Mouse (Mus musculus): ENCODE results near the gene Sncb. TPM values are rescaled to one million over a fixed set of nuclear protein-coding genes. Genes with fewer than 3 reads are reported as not detected.

The Sncb gene
- polyA plus RNA-seq, 1 experiment from 2014 or later: 97.6 TPM

DNA sequence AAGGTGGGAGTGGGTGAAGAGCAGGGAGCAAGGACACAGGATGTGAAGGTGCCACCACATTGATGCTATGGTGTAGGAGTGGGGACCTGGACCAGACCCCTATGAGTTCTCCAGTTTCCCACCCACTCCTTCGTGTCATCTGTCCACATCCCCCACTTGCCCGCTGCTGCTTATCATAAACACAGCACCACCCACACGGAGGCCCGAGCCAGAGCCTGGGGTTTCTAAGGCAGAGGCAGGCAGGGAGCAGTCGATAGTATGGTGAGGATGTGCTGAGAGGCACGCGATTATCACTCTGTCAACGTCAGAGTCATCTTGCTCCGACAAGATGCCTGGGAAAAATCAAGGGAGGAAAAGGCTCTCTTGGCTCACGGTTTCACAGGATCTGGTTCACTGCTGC is 32.3 kb upstream of the Sncb start:
- H3K9me3 ChIP-seq (replicated peaks; ENCODE audit: control insufficient read depth, low read length, poor library complexity, severe bottlenecking): no peaks in the 10 kb centered on the region
- no peak overlapping the region for H3K4me3 ChIP-seq (ENCODE audit: low read depth, low read length)
- H3K27me3 ChIP-seq (ENCODE audit: control insufficient read depth, insufficient read depth, low read depth, low read length): no peaks in the 10 kb centered on the region; the same call in none of the 2 replicates
- no peaks in the 10 kb centered on the region for H3K4me1 ChIP-seq (ENCODE audit: control insufficient read depth, insufficient read depth, low read length)
- no peak overlapping the region for H3K4me2 ChIP-seq (ENCODE audit: low read length)
- no peak overlapping the region for H3K9ac ChIP-seq (ENCODE audit: low read depth, low read length)
- 81% methylated on average over 10 of the region's 10 CpGs for WGBS
- no peak overlapping the region for H3K27ac ChIP-seq (ENCODE audit: low read length)
- ATAC-seq: no peak
- no peaks in the 10 kb centered on the region for H3K36me3 ChIP-seq (ENCODE audit: control insufficient read depth, insufficient read depth, low read length)

DNA sequence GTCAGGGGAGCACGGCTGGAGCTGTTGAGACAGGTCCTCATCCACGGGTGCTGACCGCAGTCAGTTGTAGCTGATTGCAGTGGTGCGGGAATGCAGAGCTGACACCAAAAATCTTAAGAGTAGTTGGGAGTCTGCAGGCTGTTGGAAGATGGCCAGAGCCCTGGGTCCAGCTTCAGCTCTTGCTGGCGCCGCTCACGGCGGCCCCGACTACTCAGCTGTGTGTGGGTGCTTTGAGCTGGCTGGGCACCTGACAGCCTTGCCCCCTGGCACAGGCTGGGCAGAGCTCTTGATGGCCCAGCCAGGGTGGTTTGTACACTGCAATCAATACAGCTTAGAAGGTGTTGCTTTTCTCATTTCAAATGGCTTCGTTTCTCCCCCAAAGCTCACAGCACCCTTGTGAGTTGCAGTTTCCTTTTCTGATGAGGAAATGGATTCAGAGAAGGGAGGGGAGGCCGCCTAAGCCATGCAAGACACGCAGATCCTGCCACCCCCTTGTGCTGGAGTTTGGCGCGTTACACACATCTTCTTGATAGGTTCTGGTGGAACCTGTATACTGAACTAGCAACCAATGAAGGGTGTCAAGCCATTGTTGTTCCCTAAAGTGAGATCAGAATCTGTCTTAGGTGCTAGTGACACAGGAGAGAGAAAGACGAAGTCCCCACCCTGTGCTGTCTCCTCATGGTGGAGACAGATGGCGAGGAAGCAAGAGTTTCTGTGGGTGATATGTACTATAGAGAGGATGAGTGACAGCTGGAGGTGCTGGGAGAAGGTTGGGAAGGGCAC is 31.7 kb upstream of the Sncb start:
- no peak overlapping the region for H3K4me3 ChIP-seq (ENCODE audit: low read depth, low read length)
- H3K9ac ChIP-seq (ENCODE audit: low read depth, low read length): no peak overlapping the region
- no peaks in the 10 kb centered on the region for H3K9me3 ChIP-seq (replicated peaks; ENCODE audit: control insufficient read depth, low read length, poor library complexity, severe bottlenecking)
- 84% methylated on average over 16 of the region's 16 CpGs for WGBS
- no peak overlapping the region for H3K27ac ChIP-seq (ENCODE audit: low read length)
- H3K27me3 ChIP-seq (ENCODE audit: control insufficient read depth, insufficient read depth, low read depth, low read length): no peaks in the 10 kb centered on the region; the same call in none of the 2 replicates
- no peaks in the 10 kb centered on the region for H3K4me1 ChIP-seq (ENCODE audit: control insufficient read depth, insufficient read depth, low read length)
- no peak for ATAC-seq
- H3K4me2 ChIP-seq (ENCODE audit: low read length): no peak overlapping the region
- H3K36me3 ChIP-seq (ENCODE audit: control insufficient read depth, insufficient read depth, low read length): no peaks in the 10 kb centered on the region

DNA sequence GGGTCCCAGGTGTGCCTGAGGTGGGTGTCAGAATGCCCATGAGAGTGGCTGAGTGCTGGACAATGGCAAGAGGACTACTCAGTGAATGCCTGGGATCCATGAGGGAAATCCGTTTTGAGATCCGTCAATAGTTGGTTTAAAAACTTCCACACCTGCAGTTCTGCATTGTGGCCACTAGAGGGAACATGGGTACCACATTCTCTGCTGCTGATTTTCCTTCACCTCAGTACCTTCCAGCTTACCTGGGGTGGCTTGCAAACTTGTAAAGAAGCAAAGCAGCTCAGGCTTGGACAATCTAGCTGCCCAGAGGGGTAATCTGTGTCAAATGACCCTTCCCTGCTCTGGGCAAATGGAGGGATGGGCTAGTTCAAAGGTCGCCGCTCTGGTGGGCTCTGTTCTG is 31.0 kb upstream of the Sncb start:
- Histone ChIP-seq H3K27ac (ENCODE audit: low read length) (no peak overlapping the region), H3K4me1 (ENCODE audit: control insufficient read depth, insufficient read depth, low read length) (no peaks in the 10 kb centered on the region), H3K9ac (ENCODE audit: low read depth, low read length) (no peak overlapping the region), H3K27me3 (ENCODE audit: control insufficient read depth, insufficient read depth, low read depth, low read length) (no peaks in the 10 kb centered on the region; the same call in none of the 2 replicates), H3K4me2 (ENCODE audit: low read length) (no peak overlapping the region), H3K36me3 (ENCODE audit: control insufficient read depth, insufficient read depth, low read length) (no peaks in the 10 kb centered on the region), H3K4me3 (ENCODE audit: low read depth, low read length) (no peak overlapping the region), H3K9me3 (replicated peaks; ENCODE audit: control insufficient read depth, low read length, poor library complexity, severe bottlenecking) (no peaks in the 10 kb centered on the region)
- 43% methylated on average over 4 of the region's 4 CpGs for WGBS
- 0 out of 2 replicates have a peak, but pooled peaks have one; percentile 37 for ATAC-seq

DNA sequence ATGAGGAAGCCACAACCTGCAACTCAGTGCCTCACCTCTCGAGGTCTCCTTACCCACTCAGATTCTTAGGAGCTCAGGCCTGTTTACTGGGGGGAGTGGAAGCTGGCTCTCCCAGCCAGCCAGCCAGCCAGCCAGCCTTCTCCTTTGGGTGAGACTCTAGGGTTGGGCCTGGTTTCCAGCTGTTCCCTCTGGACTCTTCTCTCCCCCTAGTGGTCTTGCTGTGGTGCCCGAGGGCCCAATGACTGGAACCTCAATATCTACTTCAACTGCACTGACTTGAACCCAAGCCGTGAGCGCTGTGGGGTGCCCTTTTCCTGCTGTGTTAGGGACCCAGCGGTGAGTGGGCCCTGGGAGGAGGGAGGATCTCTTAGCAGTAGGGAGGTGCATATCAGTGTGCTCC is 28.4 kb upstream of the Sncb start:
- 47% methylated on average over 5 of the region's 5 CpGs for WGBS
- ATAC-seq: no peak

DNA sequence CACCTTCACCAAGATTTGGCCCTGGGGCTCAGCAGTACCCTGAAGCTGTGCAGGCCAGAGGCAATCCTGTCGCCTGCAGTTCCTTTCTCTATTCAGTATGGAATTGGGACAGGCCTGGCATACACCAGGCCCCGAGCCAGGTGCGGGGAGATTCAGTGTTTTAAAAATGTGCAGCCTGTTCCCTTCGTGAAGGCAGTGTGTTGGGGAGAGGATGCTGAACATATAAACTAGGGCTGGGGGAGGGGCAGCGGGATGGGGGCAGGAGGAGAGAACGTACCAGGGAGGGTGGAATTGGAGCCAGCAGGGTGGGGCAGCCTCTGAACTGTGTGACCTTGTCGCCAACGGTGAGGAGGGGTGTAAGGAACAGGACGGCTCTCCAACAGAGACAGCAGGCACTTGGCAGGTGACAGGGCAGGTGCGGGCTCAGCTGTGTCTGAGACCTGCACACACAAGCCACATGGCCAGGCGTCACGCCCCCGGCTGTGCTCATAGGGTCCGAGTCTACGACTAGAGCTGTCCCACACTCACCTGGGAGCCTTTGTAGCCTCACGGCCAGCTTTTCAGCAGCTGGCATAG is 27.7 kb upstream of the Sncb start:
- H3K4me3 ChIP-seq (ENCODE audit: low read depth, low read length): no peak overlapping the region

More for the DNA sequence above, 28.4 kb upstream of the Sncb start:
- Histone ChIP-seq H3K4me1 (ENCODE audit: control insufficient read depth, insufficient read depth, low read length) (no peaks in the 10 kb centered on the region; the same call in 1 of the 2 replicates), H3K36me3 (ENCODE audit: control insufficient read depth, insufficient read depth, low read length) (no peaks in the 10 kb centered on the region), H3K27ac (ENCODE audit: low read length) (no peak overlapping the region), H3K9ac (ENCODE audit: low read depth, low read length) (no peak overlapping the region), H3K4me3 (ENCODE audit: low read depth, low read length) (no peak overlapping the region), H3K9me3 (replicated peaks; ENCODE audit: control insufficient read depth, low read length, poor library complexity, severe bottlenecking) (no peaks in the 10 kb centered on the region), H3K4me2 (ENCODE audit: low read length) (no peak overlapping the region), H3K27me3 (ENCODE audit: control insufficient read depth, insufficient read depth, low read depth, low read length) (peaks cover 3% of the 10 kb centered on the region)

DNA sequence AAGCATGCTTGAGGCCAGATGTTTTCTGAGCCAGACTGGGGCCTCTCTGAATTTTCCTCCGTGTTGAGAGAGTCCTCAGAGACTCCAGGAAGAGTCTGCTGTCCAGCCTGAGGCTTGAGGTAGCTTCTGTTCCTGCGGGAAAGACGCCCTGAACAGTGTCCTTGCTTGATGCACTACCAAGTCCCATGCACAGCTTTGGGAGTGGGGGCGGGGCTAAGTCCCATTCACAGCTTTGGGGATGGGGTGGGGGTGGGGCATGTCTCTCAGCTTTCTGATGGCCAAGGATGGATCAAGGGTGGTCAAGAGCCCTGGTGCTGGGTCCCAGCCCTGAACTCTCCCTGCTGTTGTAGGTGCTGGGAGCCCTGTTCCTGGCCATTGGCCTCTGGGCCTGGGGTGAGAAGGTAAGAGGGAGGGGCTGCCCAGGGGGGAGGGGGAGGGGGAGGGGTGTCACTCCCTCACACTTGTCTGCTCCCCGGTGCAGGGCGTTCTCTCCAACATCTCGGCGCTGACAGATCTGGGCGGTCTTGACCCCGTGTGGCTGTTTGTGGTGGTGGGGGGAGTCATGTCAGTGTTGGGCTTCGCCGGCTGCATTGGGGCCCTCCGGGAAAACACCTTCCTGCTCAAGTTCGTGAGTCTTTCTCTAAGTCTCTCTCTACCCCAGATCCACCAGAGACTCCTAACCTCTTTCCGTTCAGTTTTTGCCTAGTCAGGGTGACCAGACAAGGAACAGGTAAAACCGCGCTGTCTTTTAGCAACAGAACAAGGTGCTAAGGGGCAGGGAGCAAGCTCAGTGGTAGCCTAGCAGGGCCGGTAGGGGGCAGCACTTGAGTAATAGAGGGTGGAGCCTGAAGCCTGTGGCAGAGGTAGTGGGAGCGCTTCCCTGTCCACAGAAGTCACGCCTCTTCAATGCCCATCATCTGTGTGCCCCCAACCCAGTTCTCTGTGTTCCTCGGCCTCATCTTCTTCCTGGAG is 26.1 kb upstream of the Sncb start:
- H3K4me2 ChIP-seq (ENCODE audit: low read length): no peak overlapping the region
- ATAC-seq: no peak
- H3K36me3 ChIP-seq (ENCODE audit: control insufficient read depth, insufficient read depth, low read length): no peaks in the 10 kb centered on the region
- H3K4me3 ChIP-seq (ENCODE audit: low read depth, low read length): no peak overlapping the region
- H3K4me1 ChIP-seq (ENCODE audit: control insufficient read depth, insufficient read depth, low read length): no peaks in the 10 kb centered on the region; the same call in 1 of the 2 replicates
- H3K27me3 ChIP-seq (ENCODE audit: control insufficient read depth, insufficient read depth, low read depth, low read length): peaks cover 3% of the 10 kb centered on the region
- no peak overlapping the region for H3K9ac ChIP-seq (ENCODE audit: low read depth, low read length)
- H3K9me3 ChIP-seq (replicated peaks; ENCODE audit: control insufficient read depth, low read length, poor library complexity, severe bottlenecking): no peaks in the 10 kb centered on the region
- no peak overlapping the region for H3K27ac ChIP-seq (ENCODE audit: low read length)
- 22% methylated on average over 21 of the region's 21 CpGs for WGBS

More for the DNA sequence above, 27.7 kb upstream of the Sncb start:
- Histone ChIP-seq H3K27ac (ENCODE audit: low read length) (no peak overlapping the region), H3K9me3 (replicated peaks; ENCODE audit: control insufficient read depth, low read length, poor library complexity, severe bottlenecking) (no peaks in the 10 kb centered on the region), H3K27me3 (ENCODE audit: control insufficient read depth, insufficient read depth, low read depth, low read length) (peaks cover 3% of the 10 kb centered on the region), H3K4me2 (ENCODE audit: low read length) (no peak overlapping the region), H3K9ac (ENCODE audit: low read depth, low read length) (no peak overlapping the region), H3K36me3 (ENCODE audit: control insufficient read depth, insufficient read depth, low read length) (no peaks in the 10 kb centered on the region), H3K4me1 (ENCODE audit: control insufficient read depth, insufficient read depth, low read length) (no peaks in the 10 kb centered on the region; the same call in 1 of the 2 replicates)
- 77% methylated on average over 16 of the region's 16 CpGs for WGBS
- ATAC-seq: no peak

DNA sequence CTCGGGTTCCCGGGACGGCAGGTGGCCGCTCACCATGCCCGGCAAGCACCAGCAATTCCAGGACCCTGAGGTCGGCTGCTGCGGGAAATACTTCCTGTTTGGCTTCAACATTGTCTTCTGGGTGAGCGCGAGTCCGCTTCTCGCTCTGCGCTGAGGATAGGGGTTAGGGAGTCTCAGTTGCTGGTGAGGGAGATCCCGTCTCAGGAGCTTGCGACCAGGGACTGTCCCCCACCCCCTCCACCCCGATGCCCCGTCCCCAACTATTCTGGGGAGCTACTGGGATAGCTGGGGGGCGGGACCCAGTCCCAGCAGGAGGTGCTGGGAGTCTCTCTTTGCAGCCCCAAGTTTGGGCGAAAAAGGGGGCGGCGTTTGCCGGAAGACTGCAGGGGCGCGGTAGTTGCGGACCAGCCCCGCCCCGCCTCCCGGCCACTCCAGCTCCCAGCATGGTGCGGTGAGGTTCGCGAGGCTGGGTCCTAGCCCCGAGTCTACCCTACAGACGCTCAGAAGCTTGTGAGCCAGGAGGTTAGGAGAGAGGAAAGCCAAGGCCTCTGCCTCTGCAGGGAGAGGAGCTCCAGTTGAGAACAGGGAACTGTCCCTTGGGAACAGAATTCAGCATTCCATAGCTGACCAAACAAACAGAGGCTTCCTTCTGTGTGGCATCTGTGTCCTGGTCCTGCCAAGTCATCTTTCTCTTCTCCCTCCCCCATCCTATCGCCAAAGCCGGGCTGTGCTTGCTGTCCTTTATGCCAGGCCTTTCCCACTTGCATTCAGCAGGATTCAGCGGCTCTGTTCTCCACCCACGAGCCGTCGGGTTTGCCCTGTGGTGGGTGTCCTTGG is 23.4 kb upstream of the Sncb start:
- no peaks in the 10 kb centered on the region for H3K36me3 ChIP-seq (ENCODE audit: control insufficient read depth, insufficient read depth, low read length)
- peak overlapping the region; percentile 97 for H3K4me2 ChIP-seq (ENCODE audit: low read length)
- no peaks in the 10 kb centered on the region for H3K9me3 ChIP-seq (replicated peaks; ENCODE audit: control insufficient read depth, low read length, poor library complexity, severe bottlenecking)
- peak overlapping the region; percentile 32; the same call in 1 of the 2 replicates for H3K27ac ChIP-seq (ENCODE audit: low read length)
- H3K4me1 ChIP-seq (ENCODE audit: control insufficient read depth, insufficient read depth, low read length): no peaks in the 10 kb centered on the region; the same call in 1 of the 2 replicates
- ATAC-seq: peak; percentile 66
- H3K27me3 ChIP-seq (ENCODE audit: control insufficient read depth, insufficient read depth, low read depth, low read length): peaks cover 3% of the 10 kb centered on the region
- peak overlapping the region; percentile 77 for H3K9ac ChIP-seq (ENCODE audit: low read depth, low read length)
- H3K4me3 ChIP-seq (ENCODE audit: low read depth, low read length): peak overlapping the region; percentile 68
- WGBS: under 1% methylated on average over 38 of the region's 38 CpGs
